Mouse (Mus musculus) kidney, adult 2 months (tissue): ENCODE data around the gene Gli2.

Source experiments
- CTCF ChIP-seq: fragments of 200-500 bp; conservative IDR thresholded peaks from 2 replicates; pipeline ENCODE4 v1.5.1; 2011; ENCODE audit warnings: low read depth, mild to moderate bottlenecking, control low read depth, low read length, moderate library complexity, mixed read lengths; ENCODE audit not compliant: insufficient read depth, insufficient read length
- POLR2A ChIP-seq: fragments of 200-500 bp; IDR thresholded peaks from one replicate; pipeline ENCODE4 v1.6.1; 2011; ENCODE audit warnings: low read depth, low read length, control low read depth

DNA sequence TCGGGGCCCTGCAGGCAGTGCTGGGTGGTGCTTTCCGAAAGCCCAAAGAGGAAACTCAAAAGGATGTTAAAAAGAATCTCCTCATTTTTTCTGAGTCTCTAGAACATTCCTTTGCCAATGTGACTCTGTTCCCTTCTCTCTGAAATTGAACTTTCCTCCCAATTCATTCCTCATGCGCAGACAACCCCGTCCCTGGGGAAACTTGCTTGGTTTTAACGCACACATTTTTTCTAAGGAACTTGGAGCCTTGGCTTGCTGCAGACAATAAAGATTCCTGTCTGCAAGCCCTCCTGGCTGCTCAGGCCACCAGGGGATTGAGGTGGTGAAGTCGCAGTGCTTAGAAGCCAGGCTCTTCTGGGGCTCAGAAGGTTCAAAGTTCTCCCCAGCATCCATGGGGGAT lies 117.9 kb downstream of the Gli2 start:
- TF ChIP-seq CTCF (no peak), POLR2A (no peak)
